Mouse (Mus musculus) limb, embryonic 14.5 days (tissue): ENCODE data around the gene Kif1a. TPM values are rescaled to one million over a fixed set of nuclear protein-coding genes. Genes with fewer than 3 reads are reported as not detected.

Experiments used
- ATAC-seq: fragments of 200-750 bp; cut with Nextera tagmentation; 2 replicates; pipeline ENCODE4 v1.8.0; 2017; ENCODE audit warnings: low read depth, moderate number of reproducible peaks, moderate TSS enrichment; ENCODE audit not compliant: low FRiP score
- DNase-seq: peaks from one replicate; pipeline ENCODE4 v3.0.0-alpha.2; 2015; ENCODE audit warnings: low spot score
- H3K27ac ChIP-seq: fragments of 300-500 bp; sonication (generic); replicated peaks from 2 replicates; pipeline ENCODE4 v1.5.1; 2014; ENCODE audit warnings: low read depth, mild to moderate bottlenecking, low read length, moderate library complexity, mixed read lengths
- H3K27me3 ChIP-seq: fragments of 300-500 bp; sonication (generic); 2 replicates; pipeline ENCODE4 v1.6.1; 2014; ENCODE audit warnings: low read length, mixed read lengths; ENCODE audit not compliant: control insufficient read depth, insufficient read depth
- H3K36me3 ChIP-seq: fragments of 300-500 bp; sonication (generic); 2 replicates; pipeline ENCODE4 v1.6.1; 2014; ENCODE audit warnings: mild to moderate bottlenecking, low read length, moderate library complexity, mixed read lengths; ENCODE audit not compliant: control insufficient read depth, insufficient read depth
- H3K4me1 ChIP-seq: fragments of 300-500 bp; sonication (generic); 2 replicates; pipeline ENCODE4 v1.6.1; 2014; ENCODE audit warnings: antibody characterized with exemption, low read length, mixed read lengths; ENCODE audit not compliant: control insufficient read depth, insufficient read depth
- H3K4me2 ChIP-seq: fragments of 300-500 bp; sonication (generic); replicated peaks from 2 replicates; pipeline ENCODE4 v1.6.1; 2014; ENCODE audit warnings: low read depth, mild to moderate bottlenecking, low read length, moderate library complexity; ENCODE audit not compliant: severe bottlenecking
- H3K4me3 ChIP-seq: fragments of 300-500 bp; sonication (generic); replicated peaks from 2 replicates; pipeline ENCODE4 v1.5.1; 2014; ENCODE audit warnings: low read length
- H3K9ac ChIP-seq: fragments of 300-500 bp; sonication (generic); 2 replicates; pipeline ENCODE4 v1.6.1; 2014; ENCODE audit warnings: mild to moderate bottlenecking, low read depth, low read length, moderate library complexity; ENCODE audit not compliant: severe bottlenecking
- H3K9me3 ChIP-seq: fragments of 300-500 bp; sonication (generic); 2 replicates; pipeline ENCODE4 v1.6.1; 2016; ENCODE audit warnings: low read length; ENCODE audit not compliant: control insufficient read depth
- POLR2A ChIP-seq: fragments of 200-500 bp; IDR thresholded peaks from 2 replicates; pipeline ENCODE4 v1.8.0; 2012; ENCODE audit warnings: inconsistent platforms, mild to moderate bottlenecking, moderate library complexity, borderline replicate concordance; ENCODE audit not compliant: insufficient read depth, insufficient read length; ENCODE audit errors: extremely low read depth
- WGBS: fragments of 180-500 bp; shearing (Covaris S2); extraction: QIAGEN DNeasy Blood & Tissue Kit; methylation state at CpG from one replicate; pipeline ENCODE4 v1.1.7; 2014; 5-methylcytosine and 5-hydroxymethylcytosine counted together
- polyA plus RNA-seq, 2 experiments: library from polyadenylated mRNA; depleted of rRNA in 1 of 2; stranded (reverse) in 1 of 2; unstranded in 1 of 2; fragments of >200 nt; fragmentation: Nextera tagmentation in 1 of 2; extraction: Ambion mirVana in 1 of 2; gene quantifications; 2 replicates each; pipeline versions ENCODE4 v1.2.1 to v1.2.3; 2012 to 2014

The Kif1a gene
- polyA plus RNA-seq, 2 experiments, result 8.1 to 17.5 TPM

DNA sequence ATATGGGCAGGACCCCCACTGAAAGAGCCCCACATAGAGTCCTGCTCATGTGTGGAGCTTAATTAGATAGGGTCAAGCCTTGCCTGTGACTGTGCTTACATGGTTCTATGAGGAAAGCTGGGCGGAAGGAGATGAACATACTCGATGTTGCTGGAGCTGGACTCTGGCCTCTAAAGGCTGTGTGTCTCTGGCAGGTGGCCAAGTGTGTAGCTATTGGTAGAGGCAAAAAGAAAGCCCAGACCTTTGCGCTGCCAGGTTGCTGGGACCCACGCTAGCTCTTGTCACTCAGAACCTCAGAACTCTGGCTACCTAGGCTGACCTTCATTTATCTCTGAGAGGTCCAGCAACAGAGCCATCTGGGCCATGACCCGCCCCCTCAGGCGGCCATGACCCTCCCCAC is 36.8 kb upstream of the Kif1a start:
- H3K4me2 ChIP-seq, result no peak overlapping the region
- H3K27me3 ChIP-seq, result no peaks in the 10 kb centered on the region
- ATAC-seq (no peak), DNase-seq (no peak)
- no peak overlapping the region for H3K9ac ChIP-seq
- WGBS, result 78% methylated on average over 6 of the region's 6 CpGs
- H3K9me3 ChIP-seq, result no peaks in the 10 kb centered on the region
- no peaks in the 10 kb centered on the region for H3K4me1 ChIP-seq
- TF ChIP-seq POLR2A, result no peak
- no peaks in the 10 kb centered on the region for H3K36me3 ChIP-seq
- no peak overlapping the region for H3K27ac ChIP-seq
- no peak overlapping the region for H3K4me3 ChIP-seq

DNA sequence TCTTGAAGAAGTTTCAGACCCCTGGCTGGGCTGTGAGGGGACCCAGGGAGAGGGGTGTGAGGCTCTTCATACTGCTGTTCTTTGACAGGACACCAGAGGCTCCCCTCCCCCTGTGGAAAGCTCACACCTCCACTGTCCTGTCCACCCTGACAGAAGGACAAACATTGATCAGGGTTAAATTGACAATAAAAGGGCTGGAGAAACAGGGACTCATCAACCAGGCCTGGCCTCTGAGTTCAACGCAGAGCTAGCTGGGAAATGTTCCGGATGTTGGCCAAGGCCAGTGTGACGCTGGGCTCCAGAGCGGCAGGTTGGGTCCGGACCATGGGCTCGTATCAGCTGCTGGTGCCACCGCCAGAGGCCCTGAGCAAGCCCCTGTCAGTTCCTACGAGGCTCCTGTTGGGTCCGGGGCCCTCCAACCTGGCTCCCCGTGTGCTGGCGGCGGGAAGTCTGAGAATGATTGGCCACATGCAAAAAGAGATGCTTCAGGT is 33.3 kb upstream of the Kif1a start, which contains the start of gene Agxt:
Gene Agxt (plus strand): TSS at position 205 of the 491 bp plus-strand sequence.
- Histone ChIP-seq H3K36me3 (no peaks in the 10 kb centered on the region), H3K4me2 (no peak within 1 kb of the TSS), H3K9ac (no peak within 1 kb of the TSS), H3K27me3 (no peaks in the 10 kb centered on the region), H3K4me3 (no peak within 1 kb of the TSS), H3K9me3 (no peaks in the 10 kb centered on the region), H3K27ac (no peak within 1 kb of the TSS), H3K4me1 (no peaks in the 10 kb centered on the region)
- DNase-seq (no peak), ATAC-seq (no peak)
- TF ChIP-seq POLR2A, result no peak
- WGBS, result 84% methylated on average over 12 of the region's 12 CpGs

DNA sequence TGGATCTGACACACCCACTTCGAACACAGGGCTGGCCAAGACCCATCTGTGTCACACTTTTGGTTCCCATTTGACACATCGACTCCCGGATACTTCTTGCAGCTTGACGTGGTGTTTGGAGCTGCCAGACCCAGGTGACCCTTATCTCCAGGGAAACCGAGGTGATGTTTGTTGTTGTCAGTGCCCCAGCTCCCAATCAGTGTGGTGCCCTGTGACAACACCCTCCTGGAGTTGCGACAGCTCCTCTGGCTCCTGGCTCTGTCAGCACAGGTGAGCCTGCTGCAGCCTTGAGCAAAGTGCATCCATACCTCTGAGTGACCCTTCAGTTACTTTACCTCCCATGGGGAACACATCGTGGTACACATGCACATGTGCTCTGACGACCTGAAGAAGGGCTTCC is 30.9 kb upstream of the Kif1a start:
- ATAC-seq, result no peak
- H3K9ac ChIP-seq, result no peak overlapping the region
- WGBS, result 58% methylated on average over 8 of the region's 8 CpGs

DNA sequence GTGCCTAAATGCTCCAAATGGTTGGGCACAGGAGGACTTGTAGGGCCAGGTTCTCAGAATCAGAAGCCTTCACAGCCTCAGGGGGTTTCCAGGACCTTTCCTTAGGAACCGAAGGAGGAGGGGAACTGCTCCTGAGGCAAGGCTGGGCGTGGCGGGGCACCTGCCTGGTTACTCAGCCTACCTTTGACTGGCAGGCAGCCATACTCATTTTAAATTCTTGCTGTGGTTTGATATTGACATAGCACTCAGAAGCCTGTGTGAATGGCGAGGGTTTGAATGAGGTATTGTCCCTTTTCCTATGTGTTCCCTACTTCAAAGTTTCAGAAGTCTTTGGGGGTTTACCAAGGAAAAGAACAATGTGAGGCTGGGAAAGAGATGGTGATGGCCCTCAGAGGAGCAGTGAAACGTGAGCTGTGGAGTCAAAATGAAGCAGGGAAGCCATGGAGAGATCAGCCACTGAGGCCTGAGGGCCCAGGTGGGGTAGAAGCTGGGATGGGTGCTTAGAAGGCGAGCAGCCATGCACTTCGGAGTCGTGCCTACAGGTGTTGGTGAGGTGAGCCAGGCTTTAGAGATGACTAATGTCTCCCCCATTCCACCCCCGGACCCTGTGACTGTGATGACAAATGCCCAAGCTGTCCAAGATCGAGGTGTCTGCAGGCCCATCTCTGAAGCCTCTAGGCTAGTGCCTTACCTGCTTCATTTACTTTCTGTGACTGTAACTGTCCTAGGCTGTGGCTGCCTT is 28.7 kb upstream of the Kif1a start:
- H3K27me3 ChIP-seq, result no peaks in the 10 kb centered on the region
- peaks cover 4% of the 10 kb centered on the region; the same call in 1 of the 2 replicates for H3K4me1 ChIP-seq
- no peak overlapping the region for H3K27ac ChIP-seq
- no peaks in the 10 kb centered on the region for H3K9me3 ChIP-seq
- no peak overlapping the region for H3K4me3 ChIP-seq
- no peak for TF ChIP-seq POLR2A
- 67% methylated on average over 10 of the region's 10 CpGs for WGBS
- no peak overlapping the region for H3K4me2 ChIP-seq
- no peaks in the 10 kb centered on the region for H3K36me3 ChIP-seq
- H3K9ac ChIP-seq, result no peak overlapping the region
- ATAC-seq (no peak), DNase-seq (peak; percentile 5)

More for the DNA sequence above, 30.9 kb upstream of the Kif1a start:
- H3K4me2 ChIP-seq, result no peak overlapping the region
- peaks cover 4% of the 10 kb centered on the region; the same call in 1 of the 2 replicates for H3K4me1 ChIP-seq
- TF ChIP-seq POLR2A, result no peak
- no peaks in the 10 kb centered on the region for H3K9me3 ChIP-seq
- DNase-seq, result no peak
- H3K36me3 ChIP-seq, result no peaks in the 10 kb centered on the region
- H3K4me3 ChIP-seq, result no peak overlapping the region
- H3K27ac ChIP-seq, result no peak overlapping the region
- H3K27me3 ChIP-seq, result no peaks in the 10 kb centered on the region

DNA sequence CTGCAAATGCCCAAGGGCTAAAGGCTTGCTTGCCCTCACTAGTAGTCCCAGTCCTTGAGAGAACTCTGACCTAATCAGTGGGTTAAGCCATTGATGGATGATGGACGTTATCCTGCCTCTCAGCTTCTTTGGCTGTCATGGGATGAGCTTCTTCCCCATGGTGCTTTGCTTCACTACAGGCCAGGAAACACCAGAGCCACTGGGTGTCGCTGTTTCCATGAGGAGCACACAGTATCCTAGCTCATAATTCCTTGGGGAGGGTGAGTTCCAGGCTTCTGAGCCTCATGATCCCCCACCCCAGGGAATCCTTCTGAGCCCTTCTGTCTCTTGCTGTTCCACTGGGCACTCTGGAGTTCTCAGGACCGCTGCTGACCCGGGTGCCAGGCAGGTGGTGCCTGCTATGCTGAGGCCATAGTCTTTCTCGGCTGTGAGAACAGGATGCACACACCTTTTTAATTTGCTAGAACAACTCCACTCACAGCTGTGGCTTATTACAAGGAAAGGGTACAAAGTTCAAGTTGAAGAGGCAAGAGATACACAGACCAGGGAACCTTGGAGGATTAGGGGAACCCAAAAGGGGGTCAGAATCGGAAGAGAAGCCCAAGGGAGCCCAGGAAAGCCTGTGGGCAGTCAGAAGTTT is 27.1 kb upstream of the Kif1a start:
- TF ChIP-seq POLR2A, result no peak
- Histone ChIP-seq H3K9ac (no peak overlapping the region), H3K27ac (no peak overlapping the region), H3K9me3 (no peaks in the 10 kb centered on the region), H3K36me3 (no peaks in the 10 kb centered on the region), H3K4me1 (peaks cover 8% of the 10 kb centered on the region), H3K27me3 (no peaks in the 10 kb centered on the region), H3K4me2 (0 out of 2 replicates have a peak overlapping the region, but pooled peaks have one; percentile 4), H3K4me3 (no peak overlapping the region)
- 17% methylated on average over 6 of the region's 6 CpGs for WGBS
- DNase-seq (peak; percentile 55), ATAC-seq (0 out of 2 replicates have a peak, but pooled peaks have one; percentile 34)
